Mouse (Mus musculus): ENCODE data around the gene Gch1. TPM values are rescaled to one million over a fixed set of nuclear protein-coding genes. Genes with fewer than 3 reads are reported as not detected.

Gene Gch1
- polyA plus RNA-seq, 1 experiment = 18.8 TPM

GRCm38 (mm10) chr14:47213305-47213704 is 24.1 kb upstream of the Gch1 start:
- no peak overlapping the region for H3K27ac ChIP-seq (ENCODE audit: control insufficient read depth, insufficient read depth, low read depth, low read length, poor library complexity)
- H3K4me1 ChIP-seq (ENCODE audit: control insufficient read depth, insufficient read depth, low read length) = no peaks in the 10 kb centered on the region; the same call in 1 of the 2 replicates
- no peak for TF ChIP-seq CTCF (IDR thresholded peaks at IDR 0.05; ENCODE audit: control insufficient read depth, insufficient read depth, low read length)
- no peak overlapping the region for H3K4me3 ChIP-seq (replicated peaks; ENCODE audit: control insufficient read depth, low read depth, low read length)
- 74% methylated on average over 4 of the region's 4 CpGs for WGBS

- Histone ChIP-seq H3K4me3 (replicated peaks; ENCODE audit: control insufficient read depth, low read depth, low read length) (no peak overlapping the region), H3K4me1 (ENCODE audit: control insufficient read depth, insufficient read depth, low read length) (no peaks in the 10 kb centered on the region; the same call in 1 of the 2 replicates), H3K27ac (ENCODE audit: control insufficient read depth, insufficient read depth, low read depth, low read length, poor library complexity) (no peak overlapping the region)
- WGBS = 88% methylated on average over 4 of the region's 4 CpGs
- TF ChIP-seq CTCF (IDR thresholded peaks at IDR 0.05; ENCODE audit: control insufficient read depth, insufficient read depth, low read length) (no peak), POLR2A (IDR thresholded peaks at IDR 0.05; ENCODE audit: borderline replicate concordance, control insufficient read depth, low read depth, low read length) (no peak)
These were observed 20.5 kb upstream of the Gch1 start for GRCm38 (mm10) chr14:47209669-47210164.

DNA sequence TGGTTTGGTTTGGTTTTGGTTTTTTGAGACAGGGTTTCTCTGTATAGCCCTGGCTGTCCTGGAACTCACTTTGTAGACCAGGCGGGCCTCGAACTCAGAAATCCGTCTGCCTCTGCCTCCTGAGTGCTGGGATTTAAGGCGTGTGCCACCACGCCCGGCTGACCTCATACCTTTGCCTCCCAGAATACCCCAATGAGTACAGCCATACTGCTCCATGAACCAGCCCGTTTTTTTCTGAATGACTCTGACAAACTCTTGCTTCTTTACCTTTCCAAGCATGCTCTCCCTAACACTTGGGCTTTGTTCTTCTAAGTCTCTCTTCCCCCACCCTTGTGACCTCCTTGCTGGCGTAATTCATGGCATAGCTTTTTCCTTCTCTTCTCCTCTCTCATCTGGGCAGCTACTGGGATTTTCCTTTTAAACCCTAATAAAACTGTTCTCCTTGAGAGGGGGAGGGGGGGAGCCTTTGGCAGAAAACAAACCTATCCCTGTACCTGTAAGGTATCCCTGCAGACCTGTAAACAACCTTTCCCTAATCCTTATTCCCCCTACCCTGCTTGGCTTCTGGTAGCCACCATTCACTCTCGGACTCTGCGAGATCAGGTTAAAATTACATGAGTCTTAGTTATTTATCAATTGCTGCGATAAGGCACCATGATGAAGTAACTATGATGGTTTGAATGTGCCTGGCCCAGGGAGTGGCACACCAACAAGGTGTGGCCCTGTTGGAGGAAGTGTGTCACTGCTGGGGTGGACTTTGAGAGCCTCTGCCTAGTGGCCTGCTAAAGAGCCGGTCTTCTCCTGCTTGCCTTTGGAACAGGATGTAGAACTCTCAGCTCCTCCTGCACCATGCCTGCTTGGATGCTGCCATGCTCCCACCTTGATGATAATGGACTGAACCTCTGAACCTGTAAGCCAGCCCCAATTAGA is 19.6 kb upstream of the Gch1 start:
- H3K4me1 ChIP-seq (ENCODE audit: control insufficient read depth, insufficient read depth, low read length) = no peaks in the 10 kb centered on the region; the same call in 1 of the 2 replicates
- H3K27ac ChIP-seq (ENCODE audit: control insufficient read depth, insufficient read depth, low read depth, low read length, poor library complexity) = no peak overlapping the region
- 90% methylated on average over 12 of the region's 12 CpGs for WGBS
- H3K4me3 ChIP-seq (replicated peaks; ENCODE audit: control insufficient read depth, low read depth, low read length) = no peak overlapping the region
- TF ChIP-seq CTCF (IDR thresholded peaks at IDR 0.05; ENCODE audit: control insufficient read depth, insufficient read depth, low read length) (no peak), POLR2A (IDR thresholded peaks at IDR 0.05; ENCODE audit: borderline replicate concordance, control insufficient read depth, low read depth, low read length) (no peak)

DNA sequence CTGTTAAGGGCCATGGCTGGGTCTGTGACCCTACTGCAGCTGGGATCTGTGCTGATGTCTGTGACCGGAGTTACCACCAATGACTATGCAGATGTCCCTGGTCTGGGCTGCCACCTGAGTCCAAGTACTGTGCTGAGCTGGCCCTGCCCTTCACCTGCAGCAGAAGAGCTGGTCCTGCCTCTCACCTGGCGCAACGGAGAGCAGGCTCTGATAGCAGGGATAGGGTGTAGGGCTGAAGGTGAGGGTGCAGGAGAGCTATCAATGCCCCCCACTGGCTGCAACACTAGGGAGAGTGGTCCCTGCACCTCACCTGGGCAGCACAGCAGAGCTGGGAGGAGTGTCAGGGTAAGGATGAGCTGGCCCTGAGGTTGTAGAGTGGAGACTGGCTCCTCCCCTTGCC is 17.4 kb upstream of the Gch1 start:
- WGBS = 91% methylated on average over 3 of the region's 3 CpGs
- H3K4me1 ChIP-seq (ENCODE audit: control insufficient read depth, insufficient read depth, low read length) = no peaks in the 10 kb centered on the region; the same call in 1 of the 2 replicates
- no peak for TF ChIP-seq POLR2A (IDR thresholded peaks at IDR 0.05; ENCODE audit: borderline replicate concordance, control insufficient read depth, low read depth, low read length)
- no peak for TF ChIP-seq CTCF (IDR thresholded peaks at IDR 0.05; ENCODE audit: control insufficient read depth, insufficient read depth, low read length)
- H3K27ac ChIP-seq (ENCODE audit: control insufficient read depth, insufficient read depth, low read depth, low read length, poor library complexity) = no peak overlapping the region
- H3K4me3 ChIP-seq (replicated peaks; ENCODE audit: control insufficient read depth, low read depth, low read length) = no peak overlapping the region

- WGBS = 85% methylated on average over 5 of the region's 5 CpGs
- TF ChIP-seq CTCF (IDR thresholded peaks at IDR 0.05; ENCODE audit: control insufficient read depth, insufficient read depth, low read length) = no peak
- no peak for TF ChIP-seq POLR2A (IDR thresholded peaks at IDR 0.05; ENCODE audit: borderline replicate concordance, control insufficient read depth, low read depth, low read length)
- H3K27ac ChIP-seq (ENCODE audit: control insufficient read depth, insufficient read depth, low read depth, low read length, poor library complexity) = no peak overlapping the region
- H3K4me1 ChIP-seq (ENCODE audit: control insufficient read depth, insufficient read depth, low read length) = no peaks in the 10 kb centered on the region; the same call in 1 of the 2 replicates
- no peak overlapping the region for H3K4me3 ChIP-seq (replicated peaks; ENCODE audit: control insufficient read depth, low read depth, low read length)
These were observed 16.2 kb upstream of the Gch1 start for GRCm38 (mm10) chr14:47205270-47205972.

GRCm38 (mm10) chr14:47197340-47197739 is 8.1 kb upstream of the Gch1 start:
- Histone ChIP-seq H3K4me1 (ENCODE audit: control insufficient read depth, insufficient read depth, low read length) (no peaks in the 10 kb centered on the region), H3K27ac (ENCODE audit: control insufficient read depth, insufficient read depth, low read depth, low read length, poor library complexity) (no peak overlapping the region), H3K4me3 (replicated peaks; ENCODE audit: control insufficient read depth, low read depth, low read length) (no peak overlapping the region)
- TF ChIP-seq POLR2A (IDR thresholded peaks at IDR 0.05; ENCODE audit: borderline replicate concordance, control insufficient read depth, low read depth, low read length) = no peak
- no peak for TF ChIP-seq CTCF (IDR thresholded peaks at IDR 0.05; ENCODE audit: control insufficient read depth, insufficient read depth, low read length)
- 86% methylated on average over 3 of the region's 3 CpGs for WGBS

DNA sequence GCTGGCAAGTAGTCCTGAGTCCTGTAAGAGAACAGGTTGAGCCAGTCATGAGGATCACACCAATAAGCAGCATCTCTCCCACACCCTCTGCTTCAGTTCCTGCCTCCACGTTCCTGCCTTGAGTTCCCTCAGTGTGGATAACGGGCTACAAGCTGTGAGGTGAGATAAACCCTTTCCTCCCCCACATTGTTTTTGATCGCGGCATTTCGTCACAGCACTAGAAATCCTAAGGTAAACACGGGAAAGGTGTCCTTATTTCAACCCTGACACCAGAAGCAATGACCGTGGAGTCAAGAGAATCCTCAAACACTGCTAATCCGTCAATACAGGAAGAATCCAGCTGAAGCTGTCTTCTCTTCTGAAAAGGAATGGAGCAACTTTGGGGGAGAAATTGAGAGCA is 7.5 kb upstream of the Gch1 start:
- H3K27ac ChIP-seq (ENCODE audit: control insufficient read depth, insufficient read depth, low read depth, low read length, poor library complexity) = no peak overlapping the region
- no peaks in the 10 kb centered on the region for H3K4me1 ChIP-seq (ENCODE audit: control insufficient read depth, insufficient read depth, low read length)
- no peak for TF ChIP-seq CTCF (IDR thresholded peaks at IDR 0.05; ENCODE audit: control insufficient read depth, insufficient read depth, low read length)
- no peak for TF ChIP-seq POLR2A (IDR thresholded peaks at IDR 0.05; ENCODE audit: borderline replicate concordance, control insufficient read depth, low read depth, low read length)
- no peak overlapping the region for H3K4me3 ChIP-seq (replicated peaks; ENCODE audit: control insufficient read depth, low read depth, low read length)
- 84% methylated on average over 8 of the region's 8 CpGs for WGBS

DNA sequence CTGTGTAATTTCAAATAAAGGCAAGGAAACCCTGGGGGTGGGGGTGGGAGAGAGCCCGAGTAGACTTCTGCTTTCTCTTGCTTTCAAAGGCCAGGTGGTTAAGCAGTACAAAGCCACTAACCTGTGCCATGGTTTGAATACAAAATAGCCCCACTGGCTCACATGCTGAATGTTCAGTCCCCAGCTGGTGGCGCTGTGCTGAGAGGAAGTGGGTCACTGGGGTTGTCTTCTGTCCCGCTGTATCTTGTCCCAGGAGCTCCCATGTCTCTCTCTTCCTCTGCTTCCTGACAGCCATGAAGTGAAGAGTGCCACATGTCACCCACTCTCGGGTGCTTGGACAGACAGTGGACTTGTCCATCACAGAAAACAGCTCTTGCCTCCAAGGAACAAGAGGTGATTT is 4.9 kb upstream of the Gch1 start:
- 30% methylated on average over 4 of the region's 4 CpGs for WGBS
- no peak for TF ChIP-seq POLR2A (IDR thresholded peaks at IDR 0.05; ENCODE audit: borderline replicate concordance, control insufficient read depth, low read depth, low read length)
- peak; percentile 62 for TF ChIP-seq CTCF (IDR thresholded peaks at IDR 0.05; ENCODE audit: control insufficient read depth, insufficient read depth, low read length)
- Histone ChIP-seq H3K27ac (ENCODE audit: control insufficient read depth, insufficient read depth, low read depth, low read length, poor library complexity) (no peak overlapping the region), H3K4me1 (ENCODE audit: control insufficient read depth, insufficient read depth, low read length) (no peaks in the 10 kb centered on the region), H3K4me3 (replicated peaks; ENCODE audit: control insufficient read depth, low read depth, low read length) (no peak overlapping the region)
